Mouse (Mus musculus) forebrain, embryonic 16.5 days (tissue): Measurements from ENCODE around the gene Mapkapk2. TPM values are rescaled to one million over a fixed set of nuclear protein-coding genes. Genes with fewer than 3 reads are reported as not detected.

ENCODE experiments used
- ATAC-seq: fragments of 200-750 bp; cut with Nextera tagmentation; 2 replicates; pipeline ENCODE4 v1.8.0; 2017; ENCODE audit warnings: mild to moderate bottlenecking, moderate library complexity
- H3K27ac ChIP-seq: fragments of 300-500 bp; sonication (generic); 2 replicates; pipeline ENCODE4 v1.5.1; 2014; ENCODE audit warnings: low read length, control low read depth
- H3K27me3 ChIP-seq: fragments of 300-500 bp; sonication (generic); replicated peaks from 2 replicates; pipeline ENCODE4 v1.6.1; 2014; ENCODE audit warnings: low read length; ENCODE audit not compliant: control insufficient read depth, insufficient read depth
- H3K36me3 ChIP-seq: fragments of 300-500 bp; sonication (generic); 2 replicates; pipeline ENCODE4 v1.6.1; 2014; ENCODE audit not compliant: control insufficient read depth, insufficient read depth
- H3K4me1 ChIP-seq: fragments of 300-500 bp; sonication (generic); replicated peaks from 2 replicates; pipeline ENCODE4 v1.6.1; 2014; ENCODE audit warnings: low read length; ENCODE audit not compliant: control insufficient read depth, insufficient read depth
- H3K4me2 ChIP-seq: fragments of 300-500 bp; sonication (generic); 2 replicates; pipeline ENCODE4 v1.6.1; 2014; ENCODE audit warnings: mild to moderate bottlenecking, low read length, control low read depth
- H3K4me3 ChIP-seq: fragments of 300-500 bp; sonication (generic); replicated peaks from 2 replicates; pipeline ENCODE4 v1.5.1; 2014; ENCODE audit warnings: mild to moderate bottlenecking, low read length, control low read depth
- H3K9ac ChIP-seq: fragments of 300-500 bp; sonication (generic); replicated peaks from 2 replicates; pipeline ENCODE4 v1.6.1; 2014; ENCODE audit warnings: low read depth, low read length, control low read depth
- H3K9me3 ChIP-seq: fragments of 300-500 bp; sonication (generic); 2 replicates; pipeline ENCODE4 v1.6.1; 2016; ENCODE audit warnings: low read length; ENCODE audit not compliant: control insufficient read depth
- WGBS: fragments of 180-500 bp; shearing (Covaris S2); extraction: QIAGEN DNeasy Blood & Tissue Kit; methylation state at CpG from one replicate; pipeline ENCODE4 v1.1.7; 2014; 5-methylcytosine and 5-hydroxymethylcytosine counted together
- polyA plus RNA-seq: library from polyadenylated mRNA; unstranded; fragments of >200 nt; fragmentation: Nextera tagmentation; extraction: Ambion mirVana; gene quantifications from 2 replicates; pipeline ENCODE4 v1.2.1, GENCODE M21; 2015

The Mapkapk2 gene
- polyA plus RNA-seq, 1 experiment from 2014 or later: 19.9 TPM

DNA sequence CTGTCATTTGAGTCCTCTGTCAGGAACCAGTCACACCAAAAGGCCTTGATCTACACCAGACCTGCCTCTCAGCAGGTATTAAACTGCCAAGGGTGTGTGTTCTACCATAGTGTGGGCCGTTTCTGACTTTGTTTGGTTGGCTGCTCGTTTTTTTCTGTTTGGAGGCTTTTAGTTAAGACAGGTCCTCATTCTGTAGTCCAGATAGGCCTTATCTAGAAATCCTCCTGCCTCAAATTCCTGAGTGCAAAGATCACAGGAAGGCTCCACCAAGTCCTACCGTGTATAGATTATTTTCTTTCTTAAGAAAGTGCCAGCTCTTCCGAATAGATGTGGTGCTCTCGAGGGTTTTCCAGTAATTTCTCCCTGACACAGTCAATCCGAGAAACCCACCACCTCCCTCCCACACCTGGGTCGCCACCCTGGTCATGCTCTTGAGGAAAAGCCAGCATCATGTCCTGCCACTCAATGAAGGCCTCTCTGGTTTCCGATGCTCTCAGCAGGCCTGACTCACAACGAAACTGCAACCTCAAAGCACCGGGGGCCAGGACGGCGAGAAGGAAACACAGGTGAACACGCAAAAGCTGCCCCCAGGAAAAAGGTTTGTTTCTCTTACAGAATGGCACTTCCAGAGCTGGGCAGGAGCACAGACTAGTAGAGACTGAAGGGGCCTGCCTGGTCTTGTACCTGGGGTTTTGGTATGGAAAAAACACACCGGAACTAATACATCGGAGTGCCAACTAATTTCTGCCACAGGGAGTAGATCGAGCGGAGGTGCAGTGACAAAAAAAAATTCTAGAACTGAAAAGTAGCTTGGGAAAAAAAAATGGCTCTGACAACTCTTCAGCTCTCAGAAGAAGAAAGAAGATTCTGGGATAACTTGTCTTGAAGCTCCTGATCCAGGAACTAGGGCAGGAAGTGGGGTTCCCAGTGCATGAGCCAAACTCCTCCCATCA lies 87.1 kb downstream of the Mapkapk2 start:
- no peak overlapping the region for H3K4me2 ChIP-seq
- no peak for ATAC-seq
- no peaks in the 10 kb centered on the region for H3K27me3 ChIP-seq
- no peak overlapping the region for H3K4me3 ChIP-seq
- H3K36me3 ChIP-seq: no peaks in the 10 kb centered on the region
- no peak overlapping the region for H3K27ac ChIP-seq
- H3K4me1 ChIP-seq: no peaks in the 10 kb centered on the region
- no peaks in the 10 kb centered on the region for H3K9me3 ChIP-seq
- WGBS: 86% methylated on average over 17 of the region's 17 CpGs
- no peak overlapping the region for H3K9ac ChIP-seq

DNA sequence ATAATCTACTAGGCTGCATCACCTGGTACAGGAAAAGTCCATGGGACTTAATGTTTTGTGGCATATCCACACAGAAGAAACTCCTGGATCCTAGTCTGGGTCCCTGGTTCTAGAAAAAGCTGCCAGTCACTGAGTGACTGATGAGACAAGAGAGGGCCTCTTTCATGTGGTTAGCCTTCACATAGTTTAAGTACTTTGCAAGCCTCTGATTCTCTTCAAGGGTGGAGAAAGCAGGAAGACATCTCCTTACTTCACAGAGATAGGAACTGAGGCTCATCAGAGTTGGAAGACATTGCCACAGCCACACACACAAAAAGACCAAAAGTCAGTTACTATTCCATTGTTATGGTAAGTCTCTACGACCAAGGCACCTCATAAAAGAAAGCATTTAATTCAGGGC lies 91.6 kb downstream of the Mapkapk2 start:
- H3K9me3 ChIP-seq: no peaks in the 10 kb centered on the region
- H3K4me3 ChIP-seq: no peak overlapping the region
- H3K36me3 ChIP-seq: no peaks in the 10 kb centered on the region
- H3K27ac ChIP-seq: no peak overlapping the region
- ATAC-seq: no peak
- no peak overlapping the region for H3K9ac ChIP-seq
- no peak overlapping the region for H3K4me2 ChIP-seq
- H3K27me3 ChIP-seq: no peaks in the 10 kb centered on the region
- H3K4me1 ChIP-seq: no peaks in the 10 kb centered on the region
- 74% methylated on average over 1 of the region's 1 CpGs for WGBS

Other genes with a start within 250 kb of the Mapkapk2 start
- not detected in 2 replicates for gene Fcmr, start 232.2 kb downstream of the Mapkapk2 start, polyA plus RNA-seq
- gene Il24, start 210.4 kb downstream of the Mapkapk2 start, polyA plus RNA-seq: not detected in 2 replicates
- gene Il20, start 186.4 kb downstream of the Mapkapk2 start, polyA plus RNA-seq: not detected in 2 replicates
- gene Il19, start 157.7 kb downstream of the Mapkapk2 start, polyA plus RNA-seq: not detected in 2 replicates
- 0.16 TPM in 1 of 2 replicates, not detected in the other for gene Il10, start 78.0 kb downstream of the Mapkapk2 start, polyA plus RNA-seq
- gene Dyrk3, start 40.5 kb upstream of the Mapkapk2 start, polyA plus RNA-seq: 19.5 and 20.7 TPM in 2 replicates
- 64.1 and 64.4 TPM in 2 replicates for gene Eif2d, start 55.4 kb upstream of the Mapkapk2 start, polyA plus RNA-seq
- gene Rassf5, start 147.4 kb upstream of the Mapkapk2 start, polyA plus RNA-seq: 1.9 and 2.5 TPM in 2 replicates
- gene Ikbke, start 181.8 kb upstream of the Mapkapk2 start, polyA plus RNA-seq: 0.40 and 0.91 TPM in 2 replicates